In genomic region chr5:127349221-127350065, GRCm38 (mm10) we compare ENCODE assay signal across 14 mouse cellular contexts.
DNase-seq lines count a peak whose midpoint lies in the region; ATAC-seq lines count a peak whose summit lies in the region.
"Had no signal": no experiment of that assay in that cellular context is flagged by ENCODE, and none has a peak within 500 bp of the region (broad histone marks: within the 10 kb centered on the region; RNA-seq: fewer than 3 reads in every experiment).

No protein-coding gene starts in this region.

- DNase-seq in forebrain, embryonic 10.5 days (ENCODE audit: extremely low spot score, low spot score): no peak
- no peak for DNase-seq in forebrain, embryonic 11.5 days (ENCODE audit: low spot score)
- DNase-seq in lung, postnatal 36 days: no peak
- DNase-seq in cerebellum, postnatal 36 days: peak; percentile 73 to 75
- no peak for DNase-seq in left cerebral cortex, adult 11 months (ENCODE audit: low spot score)
- DNase-seq: adrenal gland, adult 8-10 months; heart, adult 18-20 months; heart, postnatal 10 days; layer of hippocampus, postnatal 36 days; thymus, postnatal 25 days had no signal

- H3K9ac ChIP-seq in forebrain, embryonic 11.5 days (ENCODE audit: low read length): no peak overlapping the region; the same call in 1 of the 2 replicates
- H3K9ac ChIP-seq in lung, embryonic 16.5 days (ENCODE audit: low read length): no peak overlapping the region
- no peak overlapping the region for H3K9ac ChIP-seq in limb, embryonic 12.5 days (replicated peaks)
- no peak overlapping the region for H3K9ac ChIP-seq in intestine, embryonic 16.5 days (ENCODE audit: low read depth, low read length)
- H3K9ac ChIP-seq: liver, embryonic 12.5 days had no signal

- no peak overlapping the region for H3K4me3 ChIP-seq in forebrain, embryonic 10.5 days
- H3K4me3 ChIP-seq in forebrain, embryonic 11.5 days (ENCODE audit: low read depth, low read length): no peak overlapping the region
- no peak overlapping the region for H3K4me3 ChIP-seq in lung, embryonic 16.5 days (ENCODE audit: low read length)
- no peak overlapping the region for H3K4me3 ChIP-seq in limb, embryonic 12.5 days (replicated peaks)
- no peak overlapping the region for H3K4me3 ChIP-seq in intestine, embryonic 16.5 days (ENCODE audit: low read length)
- H3K4me3 ChIP-seq: liver, embryonic 12.5 days had no signal

- H3K27ac ChIP-seq in forebrain, embryonic 10.5 days: peak overlapping the region; percentile 71
- H3K27ac ChIP-seq in forebrain, embryonic 11.5 days (ENCODE audit: low read depth, low read length): no peak overlapping the region
- no peak overlapping the region for H3K27ac ChIP-seq in lung, embryonic 16.5 days (ENCODE audit: low read length)
- H3K27ac ChIP-seq in limb, embryonic 12.5 days: peak overlapping the region; percentile 66
- H3K27ac ChIP-seq in intestine, embryonic 16.5 days (ENCODE audit: low read length): no peak overlapping the region
- H3K27ac ChIP-seq: liver, embryonic 12.5 days had no signal

- 67% methylated on average over 9 of the region's 9 CpGs for WGBS in forebrain, embryonic 10.5 days
- WGBS in forebrain, embryonic 11.5 days: 63% methylated on average over 9 of the region's 9 CpGs
- WGBS in lung, embryonic 16.5 days: 35% methylated on average over 9 of the region's 9 CpGs
- 56% methylated on average over 9 of the region's 9 CpGs for WGBS in limb, embryonic 12.5 days
- WGBS in intestine, embryonic 16.5 days: 59% methylated on average over 9 of the region's 9 CpGs

- no peaks in the 10 kb centered on the region for H3K27me3 ChIP-seq in forebrain, embryonic 10.5 days (ENCODE audit: poor library complexity, severe bottlenecking)
- no peaks in the 10 kb centered on the region for H3K27me3 ChIP-seq in forebrain, embryonic 11.5 days (ENCODE audit: control insufficient read depth, insufficient read depth, low read length)
- H3K27me3 ChIP-seq in lung, embryonic 16.5 days (ENCODE audit: control insufficient read depth, insufficient read depth, low read depth, low read length): no peaks in the 10 kb centered on the region
- H3K27me3 ChIP-seq in limb, embryonic 12.5 days: no peaks in the 10 kb centered on the region
- no peaks in the 10 kb centered on the region for H3K27me3 ChIP-seq in intestine, embryonic 16.5 days (replicated peaks; ENCODE audit: control insufficient read depth, insufficient read depth, low read length)
- H3K27me3 ChIP-seq: liver, embryonic 12.5 days had no signal

- 0 out of 2 replicates have a peak, but pooled peaks cover 5% of the 10 kb centered on the region for H3K36me3 ChIP-seq in forebrain, embryonic 10.5 days (replicated peaks)
- no peaks in the 10 kb centered on the region for H3K36me3 ChIP-seq in forebrain, embryonic 11.5 days (ENCODE audit: control insufficient read depth, insufficient read depth, low read length)
- no peaks in the 10 kb centered on the region for H3K36me3 ChIP-seq in lung, embryonic 16.5 days (ENCODE audit: control insufficient read depth, insufficient read depth, low read length)
- no peaks in the 10 kb centered on the region for H3K36me3 ChIP-seq in limb, embryonic 12.5 days
- H3K36me3 ChIP-seq in intestine, embryonic 16.5 days (ENCODE audit: control insufficient read depth, insufficient read depth, low read length): no peaks in the 10 kb centered on the region
- H3K36me3 ChIP-seq: liver, embryonic 12.5 days had no signal

- no peak for ATAC-seq in forebrain, embryonic 11.5 days (replicated peaks; ENCODE audit: low FRiP score)
- peak; percentile 50; the same call in 1 of the 2 replicates for ATAC-seq in lung, embryonic 16.5 days (ENCODE audit: low read depth)
- ATAC-seq in limb, embryonic 12.5 days (ENCODE audit: insufficient number of reproducible peaks, insufficient read depth, low FRiP score, low TSS enrichment, low read depth): no peak
- ATAC-seq in intestine, embryonic 16.5 days: no peak
- ATAC-seq: liver, embryonic 12.5 days had no signal

- H3K4me1 ChIP-seq in forebrain, embryonic 10.5 days: peaks cover 46% of the 10 kb centered on the region
- H3K4me1 ChIP-seq in forebrain, embryonic 11.5 days (replicated peaks; ENCODE audit: control insufficient read depth, insufficient read depth, low read length): no peaks in the 10 kb centered on the region
- H3K4me1 ChIP-seq in lung, embryonic 16.5 days (replicated peaks; ENCODE audit: control insufficient read depth, insufficient read depth, low read length): peaks cover 7% of the 10 kb centered on the region; the same call in 1 of the 2 replicates
- peaks cover 22% of the 10 kb centered on the region for H3K4me1 ChIP-seq in limb, embryonic 12.5 days (replicated peaks)
- no peaks in the 10 kb centered on the region for H3K4me1 ChIP-seq in intestine, embryonic 16.5 days (ENCODE audit: control insufficient read depth, insufficient read depth, low read length)
- H3K4me1 ChIP-seq: liver, embryonic 12.5 days had no signal

- no peak overlapping the region for H3K4me2 ChIP-seq in forebrain, embryonic 11.5 days (ENCODE audit: low read depth, low read length, severe bottlenecking)
- H3K4me2 ChIP-seq in lung, embryonic 16.5 days (ENCODE audit: low read depth, low read length): no peak overlapping the region
- H3K4me2 ChIP-seq in limb, embryonic 12.5 days: no peak overlapping the region
- H3K4me2 ChIP-seq in intestine, embryonic 16.5 days (ENCODE audit: low read depth, low read length): no peak overlapping the region
- H3K4me2 ChIP-seq: liver, embryonic 12.5 days had no signal

- H3K9me3 ChIP-seq in forebrain, embryonic 10.5 days: no peaks in the 10 kb centered on the region
- no peaks in the 10 kb centered on the region for H3K9me3 ChIP-seq in forebrain, embryonic 11.5 days (ENCODE audit: control insufficient read depth, low read length)
- no peaks in the 10 kb centered on the region for H3K9me3 ChIP-seq in lung, embryonic 16.5 days (ENCODE audit: control insufficient read depth, low read length)
- H3K9me3 ChIP-seq in limb, embryonic 12.5 days: no peaks in the 10 kb centered on the region
- no peaks in the 10 kb centered on the region for H3K9me3 ChIP-seq in intestine, embryonic 16.5 days (ENCODE audit: control insufficient read depth, low read length)
- H3K9me3 ChIP-seq: liver, embryonic 12.5 days had no signal

Comparison
In these comparisons a context has a peak if more than half of its experiments do, and no peak if none do; other contexts are left out.
1. H3K27ac ChIP-seq: peak in forebrain, embryonic 10.5 days (single experiment) and limb, embryonic 12.5 days (single experiment); none in forebrain, embryonic 11.5 days (single experiment), lung, embryonic 16.5 days (single experiment) and intestine, embryonic 16.5 days (single experiment).
2. DNase-seq: peak in cerebellum, postnatal 36 days (2 of 2); none in forebrain, embryonic 10.5 days (single experiment), forebrain, embryonic 11.5 days (single experiment), lung, postnatal 36 days (single experiment) and left cerebral cortex, adult 11 months (single experiment).